Mouse (Mus musculus): ENCODE results near the gene Ppp1r12b.

Gene Ppp1r12b

GRCm38 (mm10) chr1:134790716-134791439 lies 164.9 kb downstream of the Ppp1r12b start:
- no peak for DNase-seq

DNA sequence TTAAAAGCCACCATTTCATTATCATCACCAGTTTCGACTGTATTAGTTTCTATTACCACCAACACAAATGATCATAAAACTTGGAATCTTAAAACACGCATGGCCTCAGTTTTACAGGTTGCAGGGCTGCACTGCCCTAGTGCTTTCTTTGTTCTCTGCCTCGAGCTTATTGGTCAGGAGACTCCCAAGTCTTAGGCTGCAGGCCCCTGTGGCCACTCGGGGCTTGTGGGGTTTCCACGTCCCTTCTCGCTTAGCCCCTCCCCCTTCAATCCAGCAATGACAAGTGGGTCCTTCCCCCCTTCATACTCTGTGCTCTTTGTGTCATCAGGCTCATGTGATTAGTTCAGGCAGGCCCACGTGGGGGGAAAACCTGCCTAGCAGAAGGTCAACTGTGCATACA lies 167.6 kb downstream of the Ppp1r12b start:
- no peak for DNase-seq

DNA sequence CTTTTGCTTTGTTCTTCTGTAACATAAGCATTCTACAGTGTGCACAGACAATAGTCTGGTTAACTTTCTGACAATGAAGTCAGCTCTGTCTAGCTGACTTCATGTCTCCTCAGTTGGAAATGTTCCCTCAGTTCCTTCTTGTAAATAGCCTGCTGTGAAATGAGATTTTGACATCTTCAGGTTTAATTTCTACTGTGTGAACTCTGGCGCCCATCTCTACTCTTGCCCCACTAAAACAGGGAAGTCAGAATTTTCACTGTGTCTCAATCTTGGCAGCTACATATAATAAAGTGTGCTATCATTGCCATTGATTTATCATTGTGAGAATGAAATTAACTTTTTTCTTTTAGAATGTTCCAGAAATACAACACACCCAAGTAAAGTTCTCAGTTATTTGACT lies 170.8 kb downstream of the Ppp1r12b start:
- no peak for DNase-seq

DNA sequence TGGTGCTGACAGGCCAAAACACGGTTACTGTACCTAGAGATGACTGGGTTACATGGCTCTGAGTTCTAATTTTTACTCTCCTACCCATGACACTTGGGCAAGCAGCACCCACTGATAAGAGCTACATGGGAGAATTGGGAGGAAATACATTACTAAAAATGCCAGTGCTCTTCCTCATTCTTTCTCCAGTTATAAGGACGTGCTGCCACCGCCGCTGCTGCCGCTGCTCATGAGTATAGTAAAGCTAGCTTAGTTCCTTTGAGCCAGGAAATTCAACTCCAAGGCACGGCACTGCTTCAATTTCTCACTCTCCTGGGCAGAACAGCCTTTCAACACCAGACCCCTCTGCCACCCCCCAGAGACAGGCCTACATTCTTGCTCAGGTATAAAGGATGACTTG lies 171.3 kb downstream of the Ppp1r12b start:
- no peak for DNase-seq

DNA sequence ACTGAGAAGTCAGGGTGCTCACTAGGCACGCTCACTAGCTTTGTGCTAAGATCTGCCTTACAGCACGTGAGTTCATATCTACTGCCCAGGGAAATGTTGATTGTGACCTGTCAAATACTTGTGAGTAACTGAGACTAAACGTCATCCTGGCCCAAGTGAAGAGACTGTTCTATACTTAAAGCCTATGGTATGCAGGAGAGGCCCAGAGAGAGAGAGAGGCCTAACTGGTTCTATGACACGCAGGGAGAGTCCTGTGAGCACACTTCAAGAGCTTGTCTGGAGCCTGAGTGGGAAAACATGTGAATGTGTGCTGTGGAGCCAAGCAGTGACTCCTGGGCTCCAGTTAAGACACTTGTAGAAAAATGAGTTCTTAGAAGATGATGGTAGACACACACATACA lies 171.8 kb downstream of the Ppp1r12b start:
- peak; percentile 18 for DNase-seq

GRCm38 (mm10) chr1:134782797-134783196 lies 172.9 kb downstream of the Ppp1r12b start:
- no peak for DNase-seq

- DNase-seq, result no peak
Measured at GRCm38 (mm10) chr1:134777936-134778548, 177.7 kb downstream of the Ppp1r12b start.

- no peak for DNase-seq
Measured at GRCm38 (mm10) chr1:134777201-134777885, 178.4 kb downstream of the Ppp1r12b start.

DNA sequence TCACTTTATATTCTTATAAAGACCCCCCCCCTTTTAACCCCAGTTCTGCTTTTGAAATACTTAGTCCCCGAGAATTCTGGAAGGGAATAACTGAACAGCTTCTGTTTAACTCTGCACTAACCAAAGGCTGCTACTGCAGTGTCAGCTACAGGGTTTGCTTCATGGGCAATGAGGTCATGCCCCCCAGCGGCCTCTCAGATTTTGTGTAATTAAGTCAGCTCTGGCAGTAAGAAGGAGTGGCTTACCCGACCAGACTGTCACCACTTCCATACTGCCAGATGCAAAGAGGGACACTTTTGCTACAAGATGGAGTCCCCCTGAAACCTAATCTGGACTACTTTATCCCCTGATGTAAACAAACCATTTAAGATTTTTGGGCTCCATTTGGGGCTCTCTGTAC lies 180.1 kb downstream of the Ppp1r12b start:
- no peak for DNase-seq

GRCm38 (mm10) chr1:134774728-134775287 lies 180.9 kb downstream of the Ppp1r12b start:
- DNase-seq, result no peak

DNA sequence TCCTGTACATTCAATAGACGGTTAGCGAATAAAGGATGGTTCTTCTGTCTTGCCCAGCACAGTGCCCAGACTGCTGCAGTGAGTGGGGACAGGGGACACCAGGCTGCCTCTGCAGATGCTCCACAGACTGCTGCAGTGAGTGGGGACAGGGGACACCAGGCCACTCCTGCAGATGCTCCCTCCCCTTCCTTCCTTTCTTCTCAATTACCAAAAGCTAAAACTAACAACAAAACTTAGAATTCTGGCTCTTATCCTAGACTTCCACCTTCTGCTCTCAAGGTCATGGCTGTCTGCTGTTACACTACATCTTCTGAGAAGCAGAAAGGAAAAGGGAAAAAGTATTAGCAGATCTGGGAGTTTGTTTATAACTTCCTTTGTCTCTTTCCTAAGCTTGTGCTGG lies 181.5 kb downstream of the Ppp1r12b start:
- DNase-seq, result no peak

- DNase-seq, result no peak
Measured at GRCm38 (mm10) chr1:134773256-134773655, 182.5 kb downstream of the Ppp1r12b start.

DNA sequence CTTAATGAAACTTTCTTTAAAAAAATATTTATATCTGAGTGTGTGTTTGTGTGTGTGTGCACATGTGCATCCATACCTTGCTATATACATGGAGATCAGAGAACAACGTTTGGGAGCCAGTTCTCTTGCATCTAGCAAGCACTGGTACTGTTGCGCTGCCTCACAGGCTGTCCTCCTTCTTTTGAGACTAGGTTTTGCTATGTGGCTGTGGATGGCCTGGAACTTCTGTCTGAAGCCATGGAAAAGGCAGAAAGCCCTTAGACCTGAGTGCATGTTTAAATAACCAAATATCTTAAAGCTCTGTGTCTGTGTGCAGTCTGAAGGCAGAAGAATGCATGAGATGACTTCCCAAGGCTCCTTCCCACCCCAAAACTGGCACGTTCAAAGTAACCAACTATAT lies 182.9 kb downstream of the Ppp1r12b start:
- DNase-seq, result no peak

GRCm38 (mm10) chr1:134771999-134772398 lies 183.7 kb downstream of the Ppp1r12b start:
- no peak for DNase-seq

DNA sequence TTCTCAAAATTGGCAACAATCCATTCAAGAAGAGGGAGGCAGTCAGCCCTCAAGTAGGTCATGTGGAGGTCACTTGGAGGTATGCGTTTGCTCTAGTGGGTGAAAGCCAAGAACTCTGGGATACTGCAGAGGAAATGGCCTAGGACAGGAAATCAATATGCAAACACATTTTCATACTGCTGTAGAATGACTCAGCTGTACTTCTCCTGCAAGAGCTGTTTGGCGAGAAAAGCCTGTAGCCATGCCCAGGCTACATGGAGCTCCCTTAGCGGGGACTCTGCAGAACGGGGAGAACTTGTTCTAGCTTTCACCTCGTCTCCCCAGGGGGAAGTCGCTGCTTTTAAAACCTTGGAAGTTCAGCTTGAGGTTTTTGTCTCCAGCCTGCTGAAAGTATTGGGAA lies 184.4 kb downstream of the Ppp1r12b start:
- no peak for DNase-seq

- no peak for DNase-seq
Measured at GRCm38 (mm10) chr1:134770312-134770711, 185.4 kb downstream of the Ppp1r12b start.

GRCm38 (mm10) chr1:134766448-134766847 lies 189.3 kb downstream of the Ppp1r12b start:
- no peak for DNase-seq

DNA sequence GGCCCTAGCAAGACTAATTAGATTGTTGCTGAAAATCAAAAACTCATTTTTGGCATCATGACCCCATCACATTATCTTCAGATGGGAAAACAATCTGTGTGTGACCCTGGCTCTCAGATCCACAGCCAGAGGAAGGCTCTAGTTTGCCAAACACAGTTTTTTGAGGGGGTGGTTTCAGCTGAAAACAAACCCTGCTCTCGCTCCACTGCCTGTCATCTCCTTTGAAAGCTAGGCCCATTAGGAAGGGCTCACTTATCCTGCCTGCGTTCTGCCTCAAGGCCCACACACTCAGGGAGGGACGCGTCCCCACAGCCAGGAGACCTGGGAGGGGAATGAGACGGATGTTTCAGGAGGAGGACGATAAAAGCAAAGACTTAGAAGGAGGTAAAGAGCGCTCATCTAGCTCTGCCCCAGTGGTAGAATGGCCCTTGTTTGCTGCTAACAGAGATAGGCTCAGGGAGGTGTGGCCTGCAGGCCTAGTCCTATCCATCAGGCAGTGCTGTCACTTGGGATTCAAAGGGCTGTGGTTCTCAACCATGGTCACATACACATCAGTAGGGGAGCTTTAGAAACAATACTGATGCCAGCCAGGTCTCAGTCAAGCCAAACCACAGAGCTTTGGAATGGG lies 190.8 kb downstream of the Ppp1r12b start:
- no peak for DNase-seq

- DNase-seq, result no peak
Measured at GRCm38 (mm10) chr1:134763776-134764438, 191.8 kb downstream of the Ppp1r12b start.

GRCm38 (mm10) chr1:134763250-134763649 lies 192.5 kb downstream of the Ppp1r12b start:
- no peak for DNase-seq

GRCm38 (mm10) chr1:134761534-134761933 lies 194.2 kb downstream of the Ppp1r12b start:
- no peak for DNase-seq

DNA sequence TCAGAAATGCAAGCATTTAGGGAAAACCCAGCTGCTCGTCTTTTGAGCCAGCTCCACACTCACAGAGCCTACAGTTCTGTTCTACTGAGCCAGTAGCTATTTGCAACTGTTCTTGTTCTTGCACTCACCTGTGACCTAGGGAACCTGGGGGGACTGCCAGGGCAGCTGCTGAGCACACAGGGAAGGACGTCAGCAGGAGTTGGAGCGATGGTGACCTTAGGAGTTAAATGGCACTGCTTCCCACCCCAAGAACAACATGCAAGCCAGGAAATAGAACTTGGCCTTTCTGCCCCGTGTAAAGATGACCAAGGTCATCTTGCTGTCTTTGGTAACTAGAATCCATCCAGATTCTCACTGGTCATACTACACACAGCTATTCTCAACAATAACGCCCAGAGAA lies 195.1 kb downstream of the Ppp1r12b start:
- no peak for DNase-seq

GRCm38 (mm10) chr1:134759133-134759532 lies 196.6 kb downstream of the Ppp1r12b start:
- DNase-seq, result no peak
